Mouse (Mus musculus): Measurements from ENCODE around the gene Il33. TPM values are rescaled to one million over a fixed set of nuclear protein-coding genes. Genes with fewer than 3 reads are reported as not detected.

The Il33 gene
- polyA plus RNA-seq, 1 experiment from 2014 or later: 45.2 TPM

DNA sequence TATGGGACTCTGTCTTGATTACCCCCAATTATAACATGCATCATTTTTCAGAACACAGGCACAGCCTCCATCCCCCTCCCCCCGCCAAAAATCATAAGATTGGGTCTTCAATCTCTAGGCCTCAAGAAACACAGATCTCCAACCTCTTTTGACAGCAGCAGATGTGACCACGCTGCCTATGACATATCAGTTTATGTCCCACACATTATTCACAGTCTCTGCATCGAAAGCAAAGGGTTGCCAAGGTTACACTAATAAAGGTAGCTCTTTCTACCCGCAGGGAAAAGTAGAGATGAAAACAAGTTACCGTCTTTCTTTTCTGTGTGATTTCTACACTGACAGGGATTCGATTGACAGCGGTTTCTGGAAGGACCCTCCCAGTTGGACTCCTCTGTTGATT is 29.9 kb upstream of the Il33 start:
- no peak for ATAC-seq (replicated peaks; ENCODE audit: low FRiP score)
- H3K27ac ChIP-seq: no peak overlapping the region
- no peaks in the 10 kb centered on the region for H3K4me1 ChIP-seq
- H3K27me3 ChIP-seq: no peaks in the 10 kb centered on the region
- no peak overlapping the region for H3K4me3 ChIP-seq (replicated peaks)
- H3K4me2 ChIP-seq: no peak overlapping the region
- WGBS: 77% methylated on average over 7 of the region's 7 CpGs
- peaks cover 7% of the 10 kb centered on the region; the same call in 1 of the 2 replicates for H3K9me3 ChIP-seq (replicated peaks)
- peaks cover 4% of the 10 kb centered on the region; the same call in 1 of the 2 replicates for H3K36me3 ChIP-seq
- no peak overlapping the region for H3K9ac ChIP-seq

DNA sequence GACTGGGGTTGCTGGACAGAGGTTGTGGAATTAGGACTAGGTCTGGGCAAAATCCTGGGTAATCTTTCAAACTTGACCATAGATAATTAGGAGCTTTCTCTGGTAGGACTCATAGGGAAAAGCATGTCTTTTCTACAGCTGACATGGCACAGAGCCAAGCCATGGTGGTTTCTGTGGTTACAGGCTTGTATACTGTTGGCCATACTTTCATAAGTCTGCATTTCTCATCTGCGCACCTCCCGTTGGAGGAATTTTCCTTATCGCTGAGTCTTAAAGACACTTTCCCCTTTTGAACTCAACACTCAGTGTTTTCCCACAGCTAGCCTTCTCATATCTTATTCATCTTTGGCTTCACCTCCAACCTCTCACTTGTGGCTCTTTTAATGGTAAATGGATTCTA is 24.6 kb upstream of the Il33 start:
- WGBS: 96% methylated on average over 3 of the region's 3 CpGs
- Histone ChIP-seq H3K4me1 (no peaks in the 10 kb centered on the region), H3K27me3 (no peaks in the 10 kb centered on the region), H3K4me2 (no peak overlapping the region), H3K4me3 (replicated peaks) (no peak overlapping the region), H3K9me3 (replicated peaks) (peaks cover 7% of the 10 kb centered on the region; the same call in 1 of the 2 replicates), H3K36me3 (peaks cover 4% of the 10 kb centered on the region; the same call in 1 of the 2 replicates), H3K9ac (no peak overlapping the region), H3K27ac (no peak overlapping the region)
- ATAC-seq (replicated peaks; ENCODE audit: low FRiP score): no peak

DNA sequence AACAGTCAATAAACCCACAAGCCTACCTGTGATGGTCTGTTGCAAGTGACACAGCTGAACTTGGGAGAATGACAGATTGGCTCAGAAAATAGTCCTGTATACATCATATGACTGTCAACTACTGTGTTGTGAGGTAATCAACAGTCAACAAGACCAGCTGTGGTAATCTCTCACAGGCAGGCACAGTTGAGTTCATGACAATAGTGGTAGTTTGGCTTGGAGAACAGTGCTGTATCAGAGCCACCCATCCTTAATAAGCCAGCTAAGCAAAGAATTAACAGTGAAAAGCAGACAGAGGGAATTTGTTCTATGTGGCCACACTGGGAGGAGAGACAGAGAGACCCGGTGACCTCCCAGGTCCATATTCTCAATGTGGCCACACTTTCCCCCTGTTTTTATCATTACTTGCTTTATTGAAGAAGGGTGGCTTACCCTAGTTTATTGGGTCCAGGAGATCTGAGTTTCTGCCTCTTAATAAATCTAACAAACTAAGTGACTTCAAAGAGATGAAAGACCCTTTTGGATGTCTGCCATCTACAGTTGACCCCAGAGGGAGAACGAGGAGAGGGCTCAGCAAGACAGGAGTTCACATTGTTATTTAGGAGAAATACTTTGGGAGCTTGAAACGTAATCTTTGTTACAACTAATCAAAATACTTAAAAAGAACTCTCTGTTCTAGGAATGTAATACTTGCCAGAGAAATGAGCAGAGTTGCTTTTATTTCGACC is 22.4 kb upstream of the Il33 start:
- 30% methylated on average over 4 of the region's 4 CpGs for WGBS
- Histone ChIP-seq H3K4me3 (replicated peaks) (no peak overlapping the region), H3K9ac (no peak overlapping the region), H3K27ac (peak overlapping the region; percentile 33), H3K4me2 (no peak overlapping the region), H3K4me1 (no peaks in the 10 kb centered on the region), H3K27me3 (no peaks in the 10 kb centered on the region), H3K9me3 (replicated peaks) (peaks cover 7% of the 10 kb centered on the region; the same call in 1 of the 2 replicates), H3K36me3 (peaks cover 4% of the 10 kb centered on the region; the same call in 1 of the 2 replicates)
- no peak for ATAC-seq (replicated peaks; ENCODE audit: low FRiP score)

DNA sequence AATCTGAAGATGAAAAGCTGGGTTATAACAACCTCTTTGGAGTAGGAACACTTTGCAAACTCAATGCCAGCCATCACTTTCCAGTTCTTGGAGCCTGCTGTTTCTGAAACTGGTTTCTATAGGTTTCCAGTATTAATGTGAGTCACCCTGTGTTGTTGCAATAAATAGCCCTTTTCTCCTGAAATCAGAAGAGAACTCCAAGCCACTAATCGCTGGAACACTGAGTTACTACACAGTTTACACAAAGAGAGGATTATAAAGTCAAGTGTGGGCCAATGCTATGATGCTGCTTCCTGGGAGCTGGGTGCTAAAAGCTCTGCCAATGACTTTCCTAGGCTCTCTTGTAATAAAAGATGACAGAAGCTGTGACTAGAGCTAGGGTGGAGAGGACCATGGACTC is 19.0 kb upstream of the Il33 start:
- H3K36me3 ChIP-seq: no peaks in the 10 kb centered on the region
- 90% methylated on average over 1 of the region's 1 CpGs for WGBS

DNA sequence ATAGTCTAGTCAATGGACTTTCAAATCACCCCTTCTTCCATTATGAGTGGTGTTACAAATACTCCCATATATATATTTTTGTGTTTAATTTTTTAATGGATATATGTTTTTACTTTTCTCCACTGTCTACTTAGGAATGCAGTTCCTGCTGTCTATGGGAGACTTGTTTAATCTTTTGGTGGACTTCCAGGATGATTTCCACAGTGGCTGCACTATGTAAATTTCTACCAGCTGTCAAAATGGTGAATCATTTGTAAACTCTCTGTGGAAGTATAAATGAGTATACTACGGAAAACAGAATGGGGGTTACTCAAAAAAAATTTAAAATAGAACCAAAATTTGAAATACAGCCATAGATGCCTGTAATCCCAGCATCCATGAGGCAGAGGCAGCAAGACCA is 15.7 kb upstream of the Il33 start:
- Histone ChIP-seq H3K4me2 (no peak overlapping the region), H3K27me3 (no peaks in the 10 kb centered on the region), H3K4me3 (replicated peaks) (no peak overlapping the region), H3K27ac (no peak overlapping the region), H3K4me1 (no peaks in the 10 kb centered on the region), H3K36me3 (no peaks in the 10 kb centered on the region), H3K9me3 (replicated peaks) (no peaks in the 10 kb centered on the region), H3K9ac (no peak overlapping the region)
- 72% methylated on average over 1 of the region's 1 CpGs for WGBS
- ATAC-seq (replicated peaks; ENCODE audit: low FRiP score): no peak

More for the DNA sequence above, 19.0 kb upstream of the Il33 start:
- Histone ChIP-seq H3K4me1 (no peaks in the 10 kb centered on the region), H3K9ac (no peak overlapping the region), H3K27me3 (no peaks in the 10 kb centered on the region), H3K9me3 (replicated peaks) (no peaks in the 10 kb centered on the region), H3K4me3 (replicated peaks) (no peak overlapping the region), H3K4me2 (no peak overlapping the region), H3K27ac (no peak overlapping the region)
- ATAC-seq (replicated peaks; ENCODE audit: low FRiP score): no peak

DNA sequence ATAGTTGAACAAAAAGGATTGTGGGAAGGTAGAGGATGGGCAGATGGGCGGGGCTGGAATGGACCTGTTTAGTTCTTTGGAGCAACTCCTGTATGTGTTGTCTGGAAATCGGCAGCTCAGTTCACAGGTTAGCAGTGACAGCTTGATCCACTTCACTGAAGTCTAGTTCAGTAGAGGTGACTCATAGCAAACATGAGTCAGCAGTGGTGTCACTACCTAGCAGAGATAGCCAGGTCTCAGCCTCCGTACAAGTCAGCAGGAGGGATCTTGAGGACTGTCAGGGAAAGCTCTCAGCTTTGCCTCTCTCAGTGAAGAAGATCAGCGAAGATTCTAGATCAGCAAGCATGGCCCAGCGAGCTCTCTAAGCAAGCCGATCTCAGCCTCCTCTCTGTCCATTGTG is 13.0 kb upstream of the Il33 start:
- no peak overlapping the region for H3K9ac ChIP-seq
- H3K9me3 ChIP-seq (replicated peaks): 0 out of 2 replicates have a peak, but pooled peaks cover 3% of the 10 kb centered on the region
- no peaks in the 10 kb centered on the region for H3K4me1 ChIP-seq
- WGBS: 88% methylated on average over 6 of the region's 6 CpGs
- no peaks in the 10 kb centered on the region for H3K27me3 ChIP-seq
- ATAC-seq (replicated peaks; ENCODE audit: low FRiP score): no peak
- H3K36me3 ChIP-seq: no peaks in the 10 kb centered on the region
- H3K4me2 ChIP-seq: no peak overlapping the region
- H3K27ac ChIP-seq: no peak overlapping the region
- H3K4me3 ChIP-seq (replicated peaks): no peak overlapping the region

DNA sequence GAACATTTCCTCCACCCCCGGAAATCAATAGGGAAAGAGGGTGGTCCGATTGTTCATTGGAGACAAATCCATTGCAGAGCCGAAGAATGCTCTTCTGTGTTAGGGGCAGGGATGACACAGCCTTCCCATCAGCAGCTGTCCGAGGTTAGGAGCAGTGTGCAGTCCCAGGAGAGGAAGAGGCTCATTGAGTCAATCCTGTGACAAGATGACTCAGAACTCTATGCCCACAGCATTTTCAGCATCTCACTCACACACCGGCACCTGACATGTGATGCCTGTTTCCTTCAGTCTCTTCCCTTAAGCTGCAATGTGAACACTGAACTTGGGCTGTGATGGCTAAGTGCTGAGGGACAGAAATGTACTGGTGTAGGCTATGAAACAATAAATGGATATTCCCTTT is 7.5 kb upstream of the Il33 start:
- H3K4me3 ChIP-seq (replicated peaks): no peak overlapping the region
- ATAC-seq (replicated peaks; ENCODE audit: low FRiP score): no peak
- H3K9me3 ChIP-seq (replicated peaks): 0 out of 2 replicates have a peak, but pooled peaks cover 3% of the 10 kb centered on the region
- no peaks in the 10 kb centered on the region for H3K27me3 ChIP-seq
- WGBS: 78% methylated on average over 5 of the region's 5 CpGs
- H3K4me1 ChIP-seq: no peaks in the 10 kb centered on the region
- H3K27ac ChIP-seq: no peak overlapping the region
- no peak overlapping the region for H3K9ac ChIP-seq
- no peaks in the 10 kb centered on the region for H3K36me3 ChIP-seq
- no peak overlapping the region for H3K4me2 ChIP-seq

DNA sequence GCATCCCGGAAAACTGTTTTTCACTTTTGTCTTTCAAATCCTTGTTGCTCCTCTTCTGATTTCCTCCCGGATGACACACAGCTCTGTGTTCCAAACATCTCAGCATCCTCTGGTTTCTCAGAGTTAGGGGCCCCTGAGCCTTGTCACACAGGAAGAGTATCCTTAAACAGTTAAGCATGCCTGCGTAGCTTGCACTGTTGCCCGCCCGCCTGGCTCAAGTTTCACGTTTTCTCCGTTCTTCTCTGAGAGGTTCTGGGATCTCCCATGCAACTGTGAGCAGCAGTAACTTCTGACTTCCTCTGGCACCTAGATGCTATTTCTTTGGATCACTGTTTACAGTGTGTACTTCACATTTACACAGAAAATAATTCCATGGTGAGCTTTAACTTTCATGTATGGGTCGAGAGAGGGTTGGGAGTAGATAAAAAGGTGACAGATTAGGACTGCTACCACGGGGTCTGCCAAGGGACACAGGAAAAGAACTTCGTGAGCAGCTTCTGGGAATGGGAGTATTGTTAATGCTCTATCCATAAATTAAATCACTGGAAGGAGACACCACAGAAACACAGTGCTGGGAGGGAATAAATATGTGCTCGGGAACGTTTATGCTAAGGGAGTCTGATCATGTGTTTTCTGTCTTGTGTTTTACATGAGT is 1.3 kb downstream of the Il33 start:
- Histone ChIP-seq H3K27me3 (no peaks in the 10 kb centered on the region), H3K27ac (peak overlapping the region; percentile 83), H3K4me1 (peaks cover 52% of the 10 kb centered on the region), H3K9me3 (replicated peaks) (no peaks in the 10 kb centered on the region), H3K4me3 (replicated peaks) (peak overlapping the region; percentile 36), H3K4me2 (peak overlapping the region; percentile 52), H3K9ac (no peak overlapping the region), H3K36me3 (no peaks in the 10 kb centered on the region)
- peak; percentile 65 for ATAC-seq (replicated peaks; ENCODE audit: low FRiP score)
- 13% methylated on average over 12 of the region's 12 CpGs for WGBS

DNA sequence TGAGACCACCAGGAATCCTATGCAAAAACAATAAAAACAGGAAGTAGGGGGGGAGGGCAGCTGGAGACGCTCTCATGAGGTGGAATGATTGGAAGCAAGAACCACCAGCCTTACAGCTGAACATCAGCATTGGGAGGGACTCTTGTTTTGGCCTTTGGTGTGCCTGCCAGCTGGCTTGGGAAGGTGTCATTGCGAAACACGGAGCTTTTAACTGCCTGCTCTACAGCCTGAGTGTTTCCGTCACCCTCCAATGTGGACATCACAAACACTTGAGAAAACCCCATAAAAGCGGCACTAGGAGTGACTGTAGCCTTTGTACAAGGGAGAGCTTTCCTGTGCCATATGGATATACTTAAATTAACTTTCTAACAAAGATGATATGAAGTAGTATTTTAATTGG is 5.4 kb downstream of the Il33 start:
- Histone ChIP-seq H3K9ac (no peak overlapping the region), H3K9me3 (replicated peaks) (no peaks in the 10 kb centered on the region), H3K4me2 (no peak overlapping the region), H3K4me1 (peaks cover 36% of the 10 kb centered on the region), H3K4me3 (replicated peaks) (no peak overlapping the region), H3K36me3 (no peaks in the 10 kb centered on the region), H3K27me3 (no peaks in the 10 kb centered on the region), H3K27ac (no peak overlapping the region)
- no peak for ATAC-seq (replicated peaks; ENCODE audit: low FRiP score)
- 50% methylated on average over 5 of the region's 5 CpGs for WGBS

DNA sequence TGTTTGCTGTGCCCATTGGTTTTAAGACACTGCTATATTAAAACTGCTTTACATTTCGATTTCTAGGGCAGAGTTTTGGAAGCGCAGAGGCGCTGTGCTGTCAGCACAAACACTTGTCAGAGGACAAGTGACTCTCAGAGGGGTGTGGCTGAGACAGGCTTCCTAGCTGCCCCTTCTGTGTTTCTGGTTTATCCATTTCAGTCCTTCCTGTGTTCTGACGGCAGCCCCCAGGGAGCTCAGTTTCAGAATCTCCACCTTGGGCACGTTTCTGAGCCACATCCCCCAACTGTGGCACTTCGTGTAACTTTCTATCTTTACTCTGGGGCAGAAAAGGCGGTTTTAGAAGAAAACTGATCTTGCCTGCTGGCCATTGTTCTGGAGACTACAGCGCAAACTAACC is 12.5 kb downstream of the Il33 start:
- no peaks in the 10 kb centered on the region for H3K27me3 ChIP-seq
- ATAC-seq (replicated peaks; ENCODE audit: low FRiP score): no peak
- WGBS: 56% methylated on average over 8 of the region's 8 CpGs
- no peaks in the 10 kb centered on the region for H3K36me3 ChIP-seq
- no peaks in the 10 kb centered on the region for H3K9me3 ChIP-seq (replicated peaks)
- H3K4me2 ChIP-seq: no peak overlapping the region
- no peak overlapping the region for H3K9ac ChIP-seq
- no peak overlapping the region for H3K27ac ChIP-seq
- peaks cover 23% of the 10 kb centered on the region for H3K4me1 ChIP-seq
- no peak overlapping the region for H3K4me3 ChIP-seq (replicated peaks)

DNA sequence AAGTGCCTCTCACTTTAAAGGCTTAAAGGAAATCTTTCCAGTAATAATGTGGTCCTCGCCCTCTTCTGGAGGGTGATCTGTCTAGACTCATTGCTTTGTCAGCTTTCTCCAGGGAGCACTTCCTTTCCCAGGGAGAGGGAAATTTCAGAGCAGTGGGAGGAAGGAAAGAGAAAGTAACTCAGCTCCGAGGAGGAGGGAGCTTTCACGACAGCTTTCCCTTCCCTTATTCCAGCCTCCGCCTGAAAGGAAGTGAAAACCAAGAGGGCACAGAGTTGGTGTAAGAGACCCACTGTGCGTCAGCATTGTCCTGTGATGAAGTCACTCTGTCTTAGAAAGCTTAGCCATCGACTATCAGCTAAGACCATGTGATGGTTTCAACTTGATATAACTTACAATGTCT is 15.3 kb downstream of the Il33 start:
- Histone ChIP-seq H3K4me3 (replicated peaks) (no peak overlapping the region), H3K4me1 (peaks cover 23% of the 10 kb centered on the region), H3K9ac (no peak overlapping the region), H3K36me3 (no peaks in the 10 kb centered on the region), H3K27ac (peak overlapping the region; percentile 24), H3K9me3 (replicated peaks) (no peaks in the 10 kb centered on the region), H3K4me2 (peak overlapping the region; percentile 26; the same call in 1 of the 2 replicates), H3K27me3 (no peaks in the 10 kb centered on the region)
- peak; percentile 52 for ATAC-seq (replicated peaks; ENCODE audit: low FRiP score)
- WGBS: 34% methylated on average over 6 of the region's 6 CpGs

DNA sequence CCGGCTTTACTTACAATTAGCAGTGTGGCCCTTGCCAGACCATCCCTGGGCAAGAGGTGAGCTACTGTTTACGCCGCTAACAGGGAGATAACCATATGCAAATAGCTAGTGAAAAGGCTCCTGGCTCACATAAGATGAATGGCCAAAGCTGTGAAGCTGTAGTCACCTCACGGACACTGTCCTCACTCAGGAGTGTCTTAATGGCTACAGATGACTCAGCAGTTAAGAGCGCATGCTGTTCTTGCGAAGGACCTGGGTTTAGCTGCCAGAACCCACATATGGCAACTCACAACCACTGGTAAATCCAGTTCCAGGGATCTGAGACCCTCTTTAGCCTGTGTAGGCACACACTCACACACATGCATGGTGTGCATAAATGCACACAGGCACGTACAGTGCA is 16.3 kb downstream of the Il33 start:
- H3K27ac ChIP-seq: no peak overlapping the region
- H3K9me3 ChIP-seq (replicated peaks): no peaks in the 10 kb centered on the region
- no peak overlapping the region for H3K4me2 ChIP-seq
- H3K4me1 ChIP-seq: peaks cover 29% of the 10 kb centered on the region
- 82% methylated on average over 7 of the region's 7 CpGs for WGBS
- H3K4me3 ChIP-seq (replicated peaks): no peak overlapping the region
- H3K27me3 ChIP-seq: no peaks in the 10 kb centered on the region
- ATAC-seq (replicated peaks; ENCODE audit: low FRiP score): no peak
- no peak overlapping the region for H3K9ac ChIP-seq
- H3K36me3 ChIP-seq: no peaks in the 10 kb centered on the region
